Mouse (Mus musculus) limb, embryonic 13.5 days (tissue): ENCODE measurements at regions not wholly inside any gene's neighbourhood (a gene's known extent, or its start where the extent isn't known, plus 50 kb on each side); places are given as distances from the start of the nearest gene placed in this dataset.

ENCODE experiments used
- ATAC-seq: fragments of 200-750 bp; cut with Nextera tagmentation; 2 replicates; pipeline ENCODE4 v1.8.0; 2017; ENCODE audit warnings: low read depth, moderate number of reproducible peaks, moderate TSS enrichment; ENCODE audit not compliant: low FRiP score
- H3K27ac ChIP-seq: fragments of 300-500 bp; sonication (generic); 2 replicates; pipeline ENCODE4 v1.5.1; 2015; ENCODE audit warnings: inconsistent platforms, mild to moderate bottlenecking, moderate library complexity
- H3K27me3 ChIP-seq: fragments of 300-500 bp; sonication (generic); 2 replicates; pipeline ENCODE4 v1.6.1; 2015; ENCODE audit warnings: mild to moderate bottlenecking, inconsistent platforms
- H3K36me3 ChIP-seq: fragments of 300-500 bp; sonication (generic); 2 replicates; pipeline ENCODE4 v1.6.1; 2015; ENCODE audit warnings: inconsistent platforms, mild to moderate bottlenecking, moderate library complexity
- H3K4me1 ChIP-seq: fragments of 300-500 bp; sonication (generic); 2 replicates; pipeline ENCODE4 v1.6.1; 2015; ENCODE audit warnings: inconsistent platforms
- H3K4me2 ChIP-seq: fragments of 300-500 bp; sonication (generic); replicated peaks from 2 replicates; pipeline ENCODE4 v1.6.1; 2015; ENCODE audit warnings: inconsistent platforms, mild to moderate bottlenecking, moderate library complexity
- H3K4me3 ChIP-seq: fragments of 300-500 bp; sonication (generic); 2 replicates; pipeline ENCODE4 v1.5.1; 2015; ENCODE audit warnings: moderate library complexity, mild to moderate bottlenecking, inconsistent platforms
- H3K9ac ChIP-seq: fragments of 300-500 bp; sonication (generic); 2 replicates; pipeline ENCODE4 v1.6.1; 2015; ENCODE audit warnings: mild to moderate bottlenecking, inconsistent platforms
- H3K9me3 ChIP-seq: fragments of 300-500 bp; sonication (generic); 2 replicates; pipeline ENCODE4 v1.6.1; 2016; ENCODE audit warnings: inconsistent platforms
- WGBS: fragments of 180-500 bp; shearing (Covaris S2); methylation state at CpG from one replicate; pipeline ENCODE4 v1.1.7; 2015; 5-methylcytosine and 5-hydroxymethylcytosine counted together

- WGBS = 81% methylated on average over 9 of the region's 9 CpGs
- no peak overlapping the region for H3K4me2 ChIP-seq
- no peak overlapping the region for H3K9ac ChIP-seq
- 0 out of 2 replicates have a peak, but pooled peaks cover 3% of the 10 kb centered on the region for H3K4me1 ChIP-seq
- no peak for ATAC-seq
- no peak overlapping the region for H3K4me3 ChIP-seq
- no peaks in the 10 kb centered on the region for H3K9me3 ChIP-seq
- no peaks in the 10 kb centered on the region for H3K36me3 ChIP-seq
- no peaks in the 10 kb centered on the region for H3K27me3 ChIP-seq
- H3K27ac ChIP-seq = no peak overlapping the region
These were observed 200.3 kb downstream of the Rap2a start for GRCm38 (mm10) chr14:120678533-120678932.

GRCm38 (mm10) chr14:120679072-120679471 lies 200.8 kb downstream of the Rap2a start:
- 0 out of 2 replicates have a peak, but pooled peaks cover 3% of the 10 kb centered on the region for H3K4me1 ChIP-seq
- H3K9ac ChIP-seq = no peak overlapping the region
- ATAC-seq = no peak
- no peak overlapping the region for H3K4me3 ChIP-seq
- H3K36me3 ChIP-seq = no peaks in the 10 kb centered on the region
- 64% methylated on average over 2 of the region's 2 CpGs for WGBS
- no peaks in the 10 kb centered on the region for H3K27me3 ChIP-seq
- H3K4me2 ChIP-seq = no peak overlapping the region
- no peaks in the 10 kb centered on the region for H3K9me3 ChIP-seq
- no peak overlapping the region for H3K27ac ChIP-seq

GRCm38 (mm10) chr14:120680272-120680671 lies 202.0 kb downstream of the Rap2a start:
- Histone ChIP-seq H3K36me3 (no peaks in the 10 kb centered on the region), H3K27me3 (no peaks in the 10 kb centered on the region), H3K4me1 (0 out of 2 replicates have a peak, but pooled peaks cover 3% of the 10 kb centered on the region), H3K9ac (no peak overlapping the region), H3K4me2 (no peak overlapping the region), H3K9me3 (no peaks in the 10 kb centered on the region), H3K27ac (no peak overlapping the region), H3K4me3 (no peak overlapping the region)
- no peak for ATAC-seq
- 88% methylated on average over 2 of the region's 2 CpGs for WGBS

- Histone ChIP-seq H3K4me1 (0 out of 2 replicates have a peak, but pooled peaks cover under 1% of the 10 kb centered on the region), H3K36me3 (no peaks in the 10 kb centered on the region), H3K9me3 (no peaks in the 10 kb centered on the region), H3K9ac (no peak overlapping the region), H3K4me2 (no peak overlapping the region), H3K27me3 (no peaks in the 10 kb centered on the region), H3K27ac (no peak overlapping the region), H3K4me3 (no peak overlapping the region)
- no peak for ATAC-seq
- WGBS = 71% methylated on average over 4 of the region's 4 CpGs
These were observed 207.0 kb downstream of the Rap2a start for GRCm38 (mm10) chr14:120685263-120685662.

GRCm38 (mm10) chr14:120685877-120686276 lies 207.6 kb downstream of the Rap2a start:
- WGBS = 89% methylated on average over 7 of the region's 7 CpGs

GRCm38 (mm10) chr14:120686751-120687150 lies 208.5 kb downstream of the Rap2a start:
- Histone ChIP-seq H3K4me1 (no peaks in the 10 kb centered on the region), H3K36me3 (no peaks in the 10 kb centered on the region), H3K9me3 (no peaks in the 10 kb centered on the region), H3K4me3 (no peak overlapping the region), H3K9ac (no peak overlapping the region), H3K27ac (no peak overlapping the region), H3K27me3 (no peaks in the 10 kb centered on the region), H3K4me2 (no peak overlapping the region)
- no peak for ATAC-seq
- WGBS = 67% methylated on average over 4 of the region's 4 CpGs

More at GRCm38 (mm10) chr14:120685877-120686276, 207.6 kb downstream of the Rap2a start:
- no peaks in the 10 kb centered on the region for H3K9me3 ChIP-seq
- no peak overlapping the region for H3K27ac ChIP-seq
- ATAC-seq = no peak
- H3K4me2 ChIP-seq = no peak overlapping the region
- H3K9ac ChIP-seq = no peak overlapping the region
- no peak overlapping the region for H3K4me3 ChIP-seq
- no peaks in the 10 kb centered on the region for H3K27me3 ChIP-seq
- H3K4me1 ChIP-seq = no peaks in the 10 kb centered on the region
- H3K36me3 ChIP-seq = no peaks in the 10 kb centered on the region

- H3K9me3 ChIP-seq = no peaks in the 10 kb centered on the region
- no peaks in the 10 kb centered on the region for H3K36me3 ChIP-seq
- WGBS = 68% methylated on average over 4 of the region's 4 CpGs
- no peaks in the 10 kb centered on the region for H3K27me3 ChIP-seq
- H3K4me2 ChIP-seq = no peak overlapping the region
- ATAC-seq = no peak
- H3K27ac ChIP-seq = no peak overlapping the region
- H3K4me1 ChIP-seq = no peaks in the 10 kb centered on the region
- no peak overlapping the region for H3K4me3 ChIP-seq
- H3K9ac ChIP-seq = no peak overlapping the region
These were observed 211.6 kb upstream of the Ipo5 start for GRCm38 (mm10) chr14:120699378-120699777.

GRCm38 (mm10) chr14:120705301-120705801 lies 205.7 kb upstream of the Ipo5 start:
- no peaks in the 10 kb centered on the region for H3K4me1 ChIP-seq
- no peak overlapping the region for H3K9ac ChIP-seq
- no peaks in the 10 kb centered on the region for H3K27me3 ChIP-seq
- H3K9me3 ChIP-seq = no peaks in the 10 kb centered on the region
- ATAC-seq = no peak
- H3K4me2 ChIP-seq = no peak overlapping the region
- H3K27ac ChIP-seq = no peak overlapping the region
- H3K36me3 ChIP-seq = no peaks in the 10 kb centered on the region
- no peak overlapping the region for H3K4me3 ChIP-seq
- WGBS = 61% methylated on average over 4 of the region's 4 CpGs

GRCm38 (mm10) chr14:120710782-120711181 lies 200.2 kb upstream of the Ipo5 start:
- Histone ChIP-seq H3K4me3 (no peak overlapping the region), H3K9me3 (no peaks in the 10 kb centered on the region), H3K27ac (no peak overlapping the region), H3K4me1 (no peaks in the 10 kb centered on the region), H3K36me3 (no peaks in the 10 kb centered on the region), H3K9ac (no peak overlapping the region), H3K4me2 (no peak overlapping the region), H3K27me3 (no peaks in the 10 kb centered on the region)
- no peak for ATAC-seq
- WGBS = 74% methylated on average over 4 of the region's 4 CpGs

GRCm38 (mm10) chr14:120720464-120721445 lies 190.3 kb upstream of the Ipo5 start:
- ATAC-seq = no peak
- WGBS = 60% methylated on average over 20 of the region's 20 CpGs
- H3K9ac ChIP-seq = no peak overlapping the region
- H3K4me3 ChIP-seq = no peak overlapping the region
- H3K9me3 ChIP-seq = no peaks in the 10 kb centered on the region
- H3K36me3 ChIP-seq = no peaks in the 10 kb centered on the region
- H3K4me1 ChIP-seq = 0 out of 2 replicates have a peak, but pooled peaks cover 11% of the 10 kb centered on the region
- no peak overlapping the region for H3K4me2 ChIP-seq
- H3K27ac ChIP-seq = no peak overlapping the region
- no peaks in the 10 kb centered on the region for H3K27me3 ChIP-seq

GRCm38 (mm10) chr14:120721593-120722461 lies 189.2 kb upstream of the Ipo5 start:
- no peak overlapping the region for H3K4me2 ChIP-seq
- H3K4me1 ChIP-seq = 0 out of 2 replicates have a peak, but pooled peaks cover 11% of the 10 kb centered on the region
- no peak overlapping the region for H3K9ac ChIP-seq
- no peaks in the 10 kb centered on the region for H3K27me3 ChIP-seq
- no peaks in the 10 kb centered on the region for H3K9me3 ChIP-seq
- no peak overlapping the region for H3K27ac ChIP-seq
- no peaks in the 10 kb centered on the region for H3K36me3 ChIP-seq
- H3K4me3 ChIP-seq = no peak overlapping the region
- no peak for ATAC-seq
- 67% methylated on average over 6 of the region's 6 CpGs for WGBS
